Mouse (Mus musculus) hindbrain, embryonic 11.5 days (tissue): ENCODE data around the gene Tmtc4. TPM values are rescaled to one million over a fixed set of nuclear protein-coding genes. Genes with fewer than 3 reads are reported as not detected.

ENCODE experiments used
- ATAC-seq: fragments of 200-750 bp; cut with Nextera tagmentation; 2 replicates; pipeline ENCODE4 v1.8.0; 2017; ENCODE audit warnings: mild to moderate bottlenecking, moderate TSS enrichment, moderate library complexity; ENCODE audit not compliant: low FRiP score
- DNase-seq: peaks from one replicate; pipeline ENCODE4 v3.0.0-alpha.2; 2015; ENCODE audit warnings: low spot score
- H3K27ac ChIP-seq: fragments of 300-500 bp; sonication (generic); 2 replicates; pipeline ENCODE4 v1.5.1; 2014; ENCODE audit warnings: mild to moderate bottlenecking, low read depth, low read length
- H3K27me3 ChIP-seq: fragments of 300-500 bp; sonication (generic); 2 replicates; pipeline ENCODE4 v1.6.1; 2014; ENCODE audit warnings: mild to moderate bottlenecking, low read length, moderate library complexity, mixed read lengths; ENCODE audit not compliant: control insufficient read depth, insufficient read depth
- H3K36me3 ChIP-seq: fragments of 300-500 bp; sonication (generic); 2 replicates; pipeline ENCODE4 v1.6.1; 2014; ENCODE audit warnings: mild to moderate bottlenecking, low read length, moderate library complexity, mixed read lengths; ENCODE audit not compliant: control insufficient read depth, insufficient read depth
- H3K4me1 ChIP-seq: fragments of 300-500 bp; sonication (generic); replicated peaks from 2 replicates; pipeline ENCODE4 v1.6.1; 2014; ENCODE audit warnings: low read length, mixed read lengths; ENCODE audit not compliant: control insufficient read depth, insufficient read depth
- H3K4me2 ChIP-seq: fragments of 300-500 bp; sonication (generic); replicated peaks from 2 replicates; pipeline ENCODE4 v1.6.1; 2014; ENCODE audit warnings: mild to moderate bottlenecking, low read depth, low read length
- H3K4me3 ChIP-seq: fragments of 300-500 bp; sonication (generic); 2 replicates; pipeline ENCODE4 v1.5.1; 2014; ENCODE audit warnings: low read depth, low read length
- H3K9ac ChIP-seq: fragments of 300-500 bp; sonication (generic); 2 replicates; pipeline ENCODE4 v1.6.1; 2014; ENCODE audit warnings: low read depth, low read length
- H3K9me3 ChIP-seq: fragments of 300-500 bp; sonication (generic); 2 replicates; pipeline ENCODE4 v1.6.1; 2016; ENCODE audit warnings: low read length; ENCODE audit not compliant: control insufficient read depth
- WGBS: fragments of 180-500 bp; shearing (Covaris S2); extraction: QIAGEN DNeasy Blood & Tissue Kit; methylation state at CpG from one replicate; pipeline ENCODE4 v1.1.7; 2014; 5-methylcytosine and 5-hydroxymethylcytosine counted together
- polyA plus RNA-seq: library from polyadenylated mRNA; unstranded; fragments of >200 nt; fragmentation: Nextera tagmentation; extraction: Ambion mirVana; gene quantifications from 2 replicates; pipeline ENCODE4 v1.2.1, GENCODE M21; 2014

The Tmtc4 gene
- polyA plus RNA-seq, 1 experiment from 2014 or later: 40.0 TPM

- DNase-seq: no peak
- no peak for ATAC-seq
- WGBS: 78% methylated on average over 3 of the region's 3 CpGs
- Histone ChIP-seq H3K36me3 (no peaks in the 10 kb centered on the region), H3K27ac (no peak overlapping the region), H3K4me1 (peaks cover 4% of the 10 kb centered on the region; the same call in 1 of the 2 replicates), H3K4me2 (no peak overlapping the region), H3K9ac (no peak overlapping the region), H3K9me3 (no peaks in the 10 kb centered on the region), H3K4me3 (no peak overlapping the region), H3K27me3 (no peaks in the 10 kb centered on the region)
Measured at GRCm38 (mm10) chr14:122978871-122979270, 5.0 kb downstream of the Tmtc4 start.

- Histone ChIP-seq H3K4me2 (no peak overlapping the region), H3K27me3 (no peaks in the 10 kb centered on the region), H3K4me3 (no peak overlapping the region), H3K27ac (no peak overlapping the region), H3K9ac (no peak overlapping the region), H3K4me1 (peaks cover 4% of the 10 kb centered on the region; the same call in 1 of the 2 replicates), H3K9me3 (no peaks in the 10 kb centered on the region), H3K36me3 (no peaks in the 10 kb centered on the region)
- DNase-seq (no peak), ATAC-seq (no peak)
- WGBS: 89% methylated on average over 1 of the region's 1 CpGs
Measured at GRCm38 (mm10) chr14:122977797-122978140, 6.1 kb downstream of the Tmtc4 start.

GRCm38 (mm10) chr14:122977056-122977796 is 6.6 kb downstream of the Tmtc4 start:
- no peaks in the 10 kb centered on the region for H3K36me3 ChIP-seq
- DNase-seq (no peak), ATAC-seq (no peak)
- H3K27ac ChIP-seq: no peak overlapping the region
- H3K4me3 ChIP-seq: no peak overlapping the region
- peaks cover 4% of the 10 kb centered on the region; the same call in 1 of the 2 replicates for H3K4me1 ChIP-seq
- no peaks in the 10 kb centered on the region for H3K9me3 ChIP-seq
- H3K27me3 ChIP-seq: no peaks in the 10 kb centered on the region
- H3K9ac ChIP-seq: no peak overlapping the region
- WGBS: 84% methylated on average over 9 of the region's 9 CpGs
- no peak overlapping the region for H3K4me2 ChIP-seq

GRCm38 (mm10) chr14:122974854-122975570 is 8.8 kb downstream of the Tmtc4 start:
- Histone ChIP-seq H3K4me1 (no peaks in the 10 kb centered on the region), H3K27ac (no peak overlapping the region), H3K4me2 (no peak overlapping the region), H3K4me3 (no peak overlapping the region), H3K27me3 (no peaks in the 10 kb centered on the region), H3K9me3 (no peaks in the 10 kb centered on the region), H3K9ac (no peak overlapping the region), H3K36me3 (peaks cover 3% of the 10 kb centered on the region; the same call in 1 of the 2 replicates)
- ATAC-seq (peak; percentile 48; the same call in 1 of the 2 replicates), DNase-seq (no peak)
- 61% methylated on average over 3 of the region's 3 CpGs for WGBS

- WGBS: 96% methylated on average over 2 of the region's 2 CpGs
- Histone ChIP-seq H3K36me3 (peaks cover 3% of the 10 kb centered on the region; the same call in 1 of the 2 replicates), H3K27ac (no peak overlapping the region), H3K9me3 (no peaks in the 10 kb centered on the region), H3K4me1 (no peaks in the 10 kb centered on the region), H3K27me3 (no peaks in the 10 kb centered on the region), H3K9ac (no peak overlapping the region), H3K4me2 (no peak overlapping the region), H3K4me3 (no peak overlapping the region)
- no peak for ATAC-seq
- DNase-seq: no peak
Measured at GRCm38 (mm10) chr14:122973091-122973490, 10.7 kb downstream of the Tmtc4 start.

GRCm38 (mm10) chr14:122968049-122968448 is 15.8 kb downstream of the Tmtc4 start:
- no peak overlapping the region for H3K27ac ChIP-seq
- DNase-seq (no peak), ATAC-seq (no peak)
- no peak overlapping the region for H3K4me2 ChIP-seq
- peaks cover 5% of the 10 kb centered on the region; the same call in 1 of the 2 replicates for H3K36me3 ChIP-seq
- no peak overlapping the region for H3K9ac ChIP-seq
- no peaks in the 10 kb centered on the region for H3K9me3 ChIP-seq
- no peaks in the 10 kb centered on the region for H3K27me3 ChIP-seq
- H3K4me3 ChIP-seq: no peak overlapping the region
- WGBS: 75% methylated on average over 2 of the region's 2 CpGs
- no peaks in the 10 kb centered on the region for H3K4me1 ChIP-seq

- Histone ChIP-seq H3K36me3 (no peaks in the 10 kb centered on the region), H3K4me2 (no peak overlapping the region), H3K9ac (no peak overlapping the region), H3K9me3 (no peaks in the 10 kb centered on the region), H3K27me3 (no peaks in the 10 kb centered on the region), H3K4me3 (no peak overlapping the region), H3K4me1 (no peaks in the 10 kb centered on the region), H3K27ac (no peak overlapping the region)
- no peak for DNase-seq
- ATAC-seq: no peak
- 90% methylated on average over 8 of the region's 8 CpGs for WGBS
Measured at GRCm38 (mm10) chr14:122957941-122958340, 25.9 kb downstream of the Tmtc4 start.

- 24% methylated on average over 1 of the region's 1 CpGs for WGBS
- H3K9me3 ChIP-seq: no peaks in the 10 kb centered on the region
- no peaks in the 10 kb centered on the region for H3K4me1 ChIP-seq
- H3K27ac ChIP-seq: no peak overlapping the region
- ATAC-seq: peak; percentile 64
- H3K9ac ChIP-seq: no peak overlapping the region
- DNase-seq: peak; percentile 62
- no peak overlapping the region for H3K4me2 ChIP-seq
- H3K4me3 ChIP-seq: no peak overlapping the region
- H3K27me3 ChIP-seq: no peaks in the 10 kb centered on the region
- H3K36me3 ChIP-seq: no peaks in the 10 kb centered on the region
Measured at GRCm38 (mm10) chr14:122953331-122953730, 30.5 kb downstream of the Tmtc4 start.

GRCm38 (mm10) chr14:122952556-122952955 is 31.3 kb downstream of the Tmtc4 start:
- no peak overlapping the region for H3K4me2 ChIP-seq
- H3K9ac ChIP-seq: no peak overlapping the region
- no peaks in the 10 kb centered on the region for H3K36me3 ChIP-seq
- H3K9me3 ChIP-seq: no peaks in the 10 kb centered on the region
- no peak overlapping the region for H3K4me3 ChIP-seq
- ATAC-seq (no peak), DNase-seq (no peak)
- no peak overlapping the region for H3K27ac ChIP-seq
- no peaks in the 10 kb centered on the region for H3K4me1 ChIP-seq
- no peaks in the 10 kb centered on the region for H3K27me3 ChIP-seq
- WGBS: 90% methylated on average over 1 of the region's 1 CpGs
